Mouse (Mus musculus) stomach, embryonic 14.5 days (tissue): Measurements from ENCODE around the gene Tie1. TPM values are rescaled to one million over a fixed set of nuclear protein-coding genes. Genes with fewer than 3 reads are reported as not detected.
A peak's percentile ranks its signal among the peaks of the same experiment; 100 is the strongest.

Experiments
- ATAC-seq: fragments of 200-750 bp; cut with Nextera tagmentation; 2 replicates; pipeline ENCODE4 v1.8.0; 2017; ENCODE audit warnings: low read depth, moderate TSS enrichment; ENCODE audit not compliant: insufficient number of reproducible peaks, insufficient read depth, low FRiP score
- H3K27ac ChIP-seq: fragments of 300-500 bp; sonication (generic); 2 replicates; pipeline ENCODE4 v1.5.1; 2014; ENCODE audit warnings: mild to moderate bottlenecking, low read length, moderate library complexity, mixed read lengths
- H3K27me3 ChIP-seq: fragments of 300-500 bp; sonication (generic); 2 replicates; pipeline ENCODE4 v1.6.1; 2014; ENCODE audit warnings: low read length, control low read depth, mixed read lengths; ENCODE audit not compliant: control insufficient read depth, insufficient read depth
- H3K36me3 ChIP-seq: fragments of 300-500 bp; sonication (generic); 2 replicates; pipeline ENCODE4 v1.6.1; 2014; ENCODE audit warnings: mild to moderate bottlenecking, control low read depth, low read length, moderate library complexity, mixed read lengths; ENCODE audit not compliant: control insufficient read depth, insufficient read depth
- H3K4me1 ChIP-seq: fragments of 300-500 bp; sonication (generic); 2 replicates; pipeline ENCODE4 v1.6.1; 2014; ENCODE audit warnings: low read length, control low read depth, mixed read lengths; ENCODE audit not compliant: control insufficient read depth, insufficient read depth
- H3K4me2 ChIP-seq: fragments of 300-500 bp; sonication (generic); replicated peaks from 2 replicates; pipeline ENCODE4 v1.6.1; 2014; ENCODE audit warnings: low read depth, low read length, control low read depth
- H3K4me3 ChIP-seq: fragments of 300-500 bp; sonication (generic); 2 replicates; pipeline ENCODE4 v1.5.1; 2014; ENCODE audit warnings: low read depth, low read length, control low read depth
- H3K9ac ChIP-seq: fragments of 300-500 bp; sonication (generic); replicated peaks from 2 replicates; pipeline ENCODE4 v1.6.1; 2014; ENCODE audit warnings: low read depth, mild to moderate bottlenecking, control low read depth, low read length, moderate library complexity, mixed read lengths
- H3K9me3 ChIP-seq: fragments of 300-500 bp; sonication (generic); 2 replicates; pipeline ENCODE4 v1.6.1; 2016; ENCODE audit warnings: low read depth, low read length, control low read depth; ENCODE audit not compliant: control insufficient read depth
- WGBS: fragments of 180-500 bp; shearing (Covaris S2); extraction: QIAGEN DNeasy Blood & Tissue Kit; methylation state at CpG from one replicate; pipeline ENCODE4 v1.1.7; 2014; 5-methylcytosine and 5-hydroxymethylcytosine counted together
- polyA plus RNA-seq: library from polyadenylated mRNA; unstranded; fragments of >200 nt; fragmentation: Nextera tagmentation; extraction: Ambion mirVana; gene quantifications from 2 replicates; pipeline ENCODE4 v1.2.1, GENCODE M21; 2014

Tie1 gene
- polyA plus RNA-seq, 1 experiment from 2014 or later, result 16.4 TPM

GRCm38 (mm10) chr4:118465697-118466163 is 24.1 kb downstream of the Tie1 start:
- Histone ChIP-seq H3K27ac (no peak overlapping the region), H3K9ac (no peak overlapping the region), H3K4me2 (no peak overlapping the region), H3K36me3 (no peaks in the 10 kb centered on the region), H3K4me1 (no peaks in the 10 kb centered on the region), H3K4me3 (no peak overlapping the region), H3K9me3 (no peaks in the 10 kb centered on the region), H3K27me3 (no peaks in the 10 kb centered on the region)
- ATAC-seq, result peak; percentile 61; the same call in 1 of the 2 replicates
- 29% methylated on average over 11 of the region's 11 CpGs for WGBS

GRCm38 (mm10) chr4:118464956-118465355 is 24.9 kb downstream of the Tie1 start:
- Histone ChIP-seq H3K36me3 (no peaks in the 10 kb centered on the region), H3K4me2 (no peak overlapping the region)
- 82% methylated on average over 3 of the region's 3 CpGs for WGBS

GRCm38 (mm10) chr4:118457345-118457975 is 32.4 kb downstream of the Tie1 start, which contains the start of gene Mpl:
Gene Mpl (minus strand): TSS chr4:118457513.
- H3K9ac ChIP-seq, result no peak within 1 kb of the TSS
- no peaks in the 10 kb centered on the region for H3K36me3 ChIP-seq
- H3K27me3 ChIP-seq, result no peaks in the 10 kb centered on the region
- H3K9me3 ChIP-seq, result no peaks in the 10 kb centered on the region
- ATAC-seq, result no peak
- no peak within 1 kb of the TSS for H3K27ac ChIP-seq
- no peak within 1 kb of the TSS for H3K4me2 ChIP-seq
- 60% methylated on average over 9 of the region's 9 CpGs for WGBS
- no peaks in the 10 kb centered on the region for H3K4me1 ChIP-seq
- H3K4me3 ChIP-seq, result no peak within 1 kb of the TSS

More at GRCm38 (mm10) chr4:118464956-118465355, 24.9 kb downstream of the Tie1 start:
- Histone ChIP-seq H3K27me3 (no peaks in the 10 kb centered on the region), H3K27ac (no peak overlapping the region), H3K9ac (no peak overlapping the region), H3K9me3 (no peaks in the 10 kb centered on the region), H3K4me3 (no peak overlapping the region), H3K4me1 (no peaks in the 10 kb centered on the region)
- no peak for ATAC-seq

GRCm38 (mm10) chr4:118446415-118447153 is 43.3 kb downstream of the Tie1 start:
- Histone ChIP-seq H3K4me3 (peak overlapping the region; percentile 27), H3K36me3 (no peaks in the 10 kb centered on the region), H3K4me2 (peak overlapping the region; percentile 80), H3K9me3 (no peaks in the 10 kb centered on the region), H3K9ac (no peak overlapping the region), H3K4me1 (peaks cover 10% of the 10 kb centered on the region; the same call in 1 of the 2 replicates), H3K27ac (no peak overlapping the region), H3K27me3 (no peaks in the 10 kb centered on the region)
- WGBS, result 29% methylated on average over 24 of the region's 24 CpGs
- 0 out of 2 replicates have a peak, but pooled peaks have one; percentile 5 for ATAC-seq

- H3K36me3 ChIP-seq, result no peaks in the 10 kb centered on the region
- H3K27ac ChIP-seq, result no peak overlapping the region
- H3K4me3 ChIP-seq, result peak overlapping the region; percentile 27
- H3K4me1 ChIP-seq, result peaks cover 10% of the 10 kb centered on the region; the same call in 1 of the 2 replicates
- no peaks in the 10 kb centered on the region for H3K9me3 ChIP-seq
- WGBS, result 21% methylated on average over 18 of the region's 18 CpGs
- peak; percentile 74 for ATAC-seq
- 0 out of 2 replicates have a peak overlapping the region, but pooled peaks have one; percentile 6 for H3K9ac ChIP-seq
- no peaks in the 10 kb centered on the region for H3K27me3 ChIP-seq
- H3K4me2 ChIP-seq, result peak overlapping the region; percentile 80
These were observed 44.0 kb downstream of the Tie1 start for GRCm38 (mm10) chr4:118445781-118446414.

- H3K4me2 ChIP-seq, result no peak overlapping the region
- no peak overlapping the region for H3K9ac ChIP-seq
- ATAC-seq, result no peak; the same call in 1 of the 2 replicates
- no peak overlapping the region for H3K4me3 ChIP-seq
- no peaks in the 10 kb centered on the region for H3K27me3 ChIP-seq
- H3K36me3 ChIP-seq, result no peaks in the 10 kb centered on the region
- peaks cover 10% of the 10 kb centered on the region; the same call in 1 of the 2 replicates for H3K4me1 ChIP-seq
- no peak overlapping the region for H3K27ac ChIP-seq
- no peaks in the 10 kb centered on the region for H3K9me3 ChIP-seq
- WGBS, result 79% methylated on average over 10 of the region's 10 CpGs
These were observed 44.8 kb downstream of the Tie1 start for GRCm38 (mm10) chr4:118445088-118445487.

GRCm38 (mm10) chr4:118437829-118438253 is 52.0 kb downstream of the Tie1 start:
- H3K27me3 ChIP-seq, result no peaks in the 10 kb centered on the region
- peak overlapping the region; percentile 92 for H3K4me2 ChIP-seq
- peak overlapping the region; percentile 91 for H3K27ac ChIP-seq
- H3K9me3 ChIP-seq, result no peaks in the 10 kb centered on the region
- 5% methylated on average over 12 of the region's 12 CpGs for WGBS
- H3K4me3 ChIP-seq, result peak overlapping the region; percentile 74
- ATAC-seq, result no peak
- H3K9ac ChIP-seq, result peak overlapping the region; percentile 40
- H3K36me3 ChIP-seq, result peaks cover 18% of the 10 kb centered on the region
- peaks cover 20% of the 10 kb centered on the region for H3K4me1 ChIP-seq
